Mouse (Mus musculus) heart, postnatal 25 days (tissue): ENCODE results near the gene Gsk3a. TPM values are rescaled to one million over a fixed set of nuclear protein-coding genes. Genes with fewer than 3 reads are reported as not detected.

Source experiments
- DNase-seq: peaks from one replicate; pipeline ENCODE4 v3.0.0; 2022; ENCODE audit warnings: low spot score
- intact Hi-C: fragments of 180-260 bp; cut with DNase I; formaldehyde crosslinking; loops from one replicate; pipeline ENCODE4 v1.15.1; 2025
- total RNA-seq, 2 experiments: library from RNA; stranded (reverse); gene quantifications; 2 replicates each; pipeline ENCODE4 v1.2.3; 2021

Gene Gsk3a
- total RNA-seq, 2 experiments from 2014 or later, result 62.6 to 64.6 TPM

- intact Hi-C loops, result no loop called here
- peak; percentile 72 for DNase-seq
Measured at GRCm38 (mm10) chr7:25251071-25251791, 13.6 kb upstream of the Gsk3a start.

- peak; percentile 93 for DNase-seq
- intact Hi-C loops, result no loop called here
Measured at GRCm38 (mm10) chr7:25250141-25250972, 12.7 kb upstream of the Gsk3a start, which contains the start of gene Erf. Gene Erf, minus strand, starts transcription at chr7:25250761.

GRCm38 (mm10) chr7:25249314-25250140 lies 11.9 kb upstream of the Gsk3a start:
- DNase-seq, result peak; percentile 75
- intact Hi-C loops, result loop anchor here (1.0 to 2.0 kb wide), 2 partner anchors 10 to 29 kb away; no protein-coding TSS in a partner anchor

GRCm38 (mm10) chr7:25248846-25249313 lies 11.2 kb upstream of the Gsk3a start:
- no peak for DNase-seq
- intact Hi-C loops, result loop anchor here (1.0 to 2.0 kb wide), 2 partner anchors 10 to 30 kb away; no protein-coding TSS in a partner anchor

- intact Hi-C loops, result loop anchor here (2.0 kb wide), 1 partner anchor 31 kb away; no protein-coding TSS in a partner anchor
- DNase-seq, result no peak
Measured at GRCm38 (mm10) chr7:25248018-25248647, 10.5 kb upstream of the Gsk3a start.

GRCm38 (mm10) chr7:25247498-25247897 lies 9.8 kb upstream of the Gsk3a start:
- intact Hi-C loops, result no loop called here
- no peak for DNase-seq

GRCm38 (mm10) chr7:25246759-25247137 lies 9.1 kb upstream of the Gsk3a start:
- intact Hi-C loops, result no loop called here
- no peak for DNase-seq

- no peak for DNase-seq
- intact Hi-C loops, result no loop called here
Measured at GRCm38 (mm10) chr7:25246079-25246758, 8.6 kb upstream of the Gsk3a start.

- no peak for DNase-seq
- intact Hi-C loops, result loop anchor here (5.0 kb wide), 2 partner anchors 88 to 138 kb away; no protein-coding TSS in a partner anchor
Measured at GRCm38 (mm10) chr7:25244562-25245369, 7.1 kb upstream of the Gsk3a start.

GRCm38 (mm10) chr7:25243361-25243760 lies 5.7 kb upstream of the Gsk3a start:
- no peak for DNase-seq
- intact Hi-C loops, result loop anchor here (5.0 kb wide), 2 partner anchors 89 to 139 kb away; no protein-coding TSS in a partner anchor

- peak; percentile 44 for DNase-seq
- intact Hi-C loops, result loop anchor here (2.0 to 5.0 kb wide), 3 partner anchors 76 to 141 kb away; partner anchors contain the start of gene Megf8
Measured at GRCm38 (mm10) chr7:25241062-25241461, 3.4 kb upstream of the Gsk3a start.

GRCm38 (mm10) chr7:25240631-25241030 lies 3.0 kb upstream of the Gsk3a start:
- intact Hi-C loops, result loop anchor here (1.0 to 5.0 kb wide), 4 partner anchors 38 to 142 kb away; partner anchors contain the start of gene Megf8
- DNase-seq, result no peak

- intact Hi-C loops, result loop anchor here (1.0 kb wide), 1 partner anchor 10 kb away; no protein-coding TSS in a partner anchor
- peak; percentile 77 for DNase-seq
Measured at GRCm38 (mm10) chr7:25238829-25239623, 1.4 kb upstream of the Gsk3a start.

- DNase-seq, result peak; percentile 89
- intact Hi-C loops, result no loop called here
Measured at GRCm38 (mm10) chr7:25238015-25238706, 510 bp upstream of the Gsk3a start.

- DNase-seq, result no peak
- intact Hi-C loops, result no loop called here
Measured at GRCm38 (mm10) chr7:25235526-25235925, 2.1 kb downstream of the Gsk3a start.

GRCm38 (mm10) chr7:25233061-25233460 lies 4.6 kb downstream of the Gsk3a start:
- intact Hi-C loops, result no loop called here
- no peak for DNase-seq
